Mouse (Mus musculus): ENCODE results near the gene Cbln4. TPM values are rescaled to one million over a fixed set of nuclear protein-coding genes. Genes with fewer than 3 reads are reported as not detected.

Cbln4 gene
- polyA plus RNA-seq, 1 experiment: not detected

GRCm38 (mm10) chr2:172042125-172042524 lies 1.1 kb downstream of the Cbln4 start:
- Histone ChIP-seq H3K27ac (ENCODE audit: control insufficient read depth, insufficient read depth, low read depth, low read length, poor library complexity) (no peak overlapping the region), H3K4me3 (replicated peaks; ENCODE audit: control insufficient read depth, low read depth, low read length) (no peak overlapping the region), H3K4me1 (ENCODE audit: control insufficient read depth, insufficient read depth, low read length) (no peaks in the 10 kb centered on the region)
- 4% methylated on average over 34 of the region's 34 CpGs for WGBS
- TF ChIP-seq CTCF (IDR thresholded peaks at IDR 0.05; ENCODE audit: control insufficient read depth, insufficient read depth, low read length) (no peak), POLR2A (IDR thresholded peaks at IDR 0.05; ENCODE audit: borderline replicate concordance, control insufficient read depth, low read depth, low read length) (no peak)

DNA sequence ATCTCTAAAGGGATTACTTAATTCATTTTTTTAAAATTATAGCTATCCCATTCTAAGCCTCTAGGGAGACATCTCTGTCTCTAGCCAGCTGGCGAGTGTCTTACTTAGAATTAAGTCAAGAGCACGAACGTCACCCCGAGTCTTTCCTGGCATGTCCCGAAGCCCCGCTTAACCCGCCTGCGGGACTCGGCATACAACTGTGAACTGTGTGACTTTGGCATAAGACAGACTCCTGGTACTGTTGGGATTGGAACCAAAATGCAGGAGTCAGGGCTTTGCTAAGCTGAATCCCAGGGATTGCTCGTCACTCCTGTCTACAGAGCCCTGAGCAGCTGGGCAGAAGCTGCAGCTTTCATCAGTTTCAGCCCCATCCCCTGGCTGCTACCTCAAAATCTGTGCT lies 2.4 kb downstream of the Cbln4 start:
- TF ChIP-seq POLR2A (IDR thresholded peaks at IDR 0.05; ENCODE audit: borderline replicate concordance, control insufficient read depth, low read depth, low read length) (no peak), CTCF (IDR thresholded peaks at IDR 0.05; ENCODE audit: control insufficient read depth, insufficient read depth, low read length) (no peak)
- Histone ChIP-seq H3K4me1 (ENCODE audit: control insufficient read depth, insufficient read depth, low read length) (no peaks in the 10 kb centered on the region), H3K27ac (ENCODE audit: control insufficient read depth, insufficient read depth, low read depth, low read length, poor library complexity) (no peak overlapping the region), H3K4me3 (replicated peaks; ENCODE audit: control insufficient read depth, low read depth, low read length) (no peak overlapping the region)
- 64% methylated on average over 10 of the region's 10 CpGs for WGBS

- 88% methylated on average over 5 of the region's 5 CpGs for WGBS
- TF ChIP-seq CTCF (IDR thresholded peaks at IDR 0.05; ENCODE audit: control insufficient read depth, insufficient read depth, low read length) (no peak), POLR2A (IDR thresholded peaks at IDR 0.05; ENCODE audit: borderline replicate concordance, control insufficient read depth, low read depth, low read length) (no peak)
- Histone ChIP-seq H3K4me1 (ENCODE audit: control insufficient read depth, insufficient read depth, low read length) (no peaks in the 10 kb centered on the region), H3K4me3 (replicated peaks; ENCODE audit: control insufficient read depth, low read depth, low read length) (no peak overlapping the region), H3K27ac (ENCODE audit: control insufficient read depth, insufficient read depth, low read depth, low read length, poor library complexity) (no peak overlapping the region)
Observed at GRCm38 (mm10) chr2:172039601-172040000, 3.7 kb downstream of the Cbln4 start.

DNA sequence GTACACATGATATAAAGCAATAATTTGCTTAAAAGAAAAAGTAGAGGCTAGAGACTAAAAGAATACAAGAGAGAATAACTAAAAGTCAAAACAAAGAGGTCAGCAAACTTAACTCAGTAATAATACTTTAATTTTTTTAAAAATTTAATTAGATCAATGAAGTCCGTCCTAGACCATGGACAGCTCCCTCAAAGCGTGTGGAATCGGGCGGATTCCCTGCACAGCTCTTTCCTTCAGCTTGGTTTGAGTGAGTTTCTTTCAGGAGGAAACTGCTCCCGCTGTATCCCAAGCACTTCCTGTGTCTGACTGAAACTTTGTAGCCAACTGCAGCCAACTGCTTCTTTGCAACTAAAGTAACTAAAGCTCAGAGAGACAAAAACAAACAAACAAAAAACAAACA lies 9.0 kb downstream of the Cbln4 start:
- 24% methylated on average over 5 of the region's 5 CpGs for WGBS
- no peaks in the 10 kb centered on the region for H3K4me1 ChIP-seq (ENCODE audit: control insufficient read depth, insufficient read depth, low read length)
- TF ChIP-seq CTCF (IDR thresholded peaks at IDR 0.05; ENCODE audit: control insufficient read depth, insufficient read depth, low read length) (no peak), POLR2A (IDR thresholded peaks at IDR 0.05; ENCODE audit: borderline replicate concordance, control insufficient read depth, low read depth, low read length) (no peak)
- H3K27ac ChIP-seq (ENCODE audit: control insufficient read depth, insufficient read depth, low read depth, low read length, poor library complexity): no peak overlapping the region
- no peak overlapping the region for H3K4me3 ChIP-seq (replicated peaks; ENCODE audit: control insufficient read depth, low read depth, low read length)

- no peak for TF ChIP-seq POLR2A (IDR thresholded peaks at IDR 0.05; ENCODE audit: borderline replicate concordance, control insufficient read depth, low read depth, low read length)
- TF ChIP-seq CTCF (IDR thresholded peaks at IDR 0.05; ENCODE audit: control insufficient read depth, insufficient read depth, low read length): no peak
- 69% methylated on average over 12 of the region's 12 CpGs for WGBS
- no peaks in the 10 kb centered on the region for H3K4me1 ChIP-seq (ENCODE audit: control insufficient read depth, insufficient read depth, low read length)
- H3K27ac ChIP-seq (ENCODE audit: control insufficient read depth, insufficient read depth, low read depth, low read length, poor library complexity): no peak overlapping the region
- no peak overlapping the region for H3K4me3 ChIP-seq (replicated peaks; ENCODE audit: control insufficient read depth, low read depth, low read length)
Observed at GRCm38 (mm10) chr2:172025459-172026130, 17.7 kb downstream of the Cbln4 start.

- TF ChIP-seq CTCF (IDR thresholded peaks at IDR 0.05; ENCODE audit: control insufficient read depth, insufficient read depth, low read length) (no peak), POLR2A (IDR thresholded peaks at IDR 0.05; ENCODE audit: borderline replicate concordance, control insufficient read depth, low read depth, low read length) (no peak)
- Histone ChIP-seq H3K4me3 (replicated peaks; ENCODE audit: control insufficient read depth, low read depth, low read length) (no peak overlapping the region), H3K27ac (ENCODE audit: control insufficient read depth, insufficient read depth, low read depth, low read length, poor library complexity) (no peak overlapping the region), H3K4me1 (ENCODE audit: control insufficient read depth, insufficient read depth, low read length) (no peaks in the 10 kb centered on the region)
- WGBS: 88% methylated on average over 10 of the region's 10 CpGs
Observed at GRCm38 (mm10) chr2:172006726-172007125, 36.5 kb downstream of the Cbln4 start.

DNA sequence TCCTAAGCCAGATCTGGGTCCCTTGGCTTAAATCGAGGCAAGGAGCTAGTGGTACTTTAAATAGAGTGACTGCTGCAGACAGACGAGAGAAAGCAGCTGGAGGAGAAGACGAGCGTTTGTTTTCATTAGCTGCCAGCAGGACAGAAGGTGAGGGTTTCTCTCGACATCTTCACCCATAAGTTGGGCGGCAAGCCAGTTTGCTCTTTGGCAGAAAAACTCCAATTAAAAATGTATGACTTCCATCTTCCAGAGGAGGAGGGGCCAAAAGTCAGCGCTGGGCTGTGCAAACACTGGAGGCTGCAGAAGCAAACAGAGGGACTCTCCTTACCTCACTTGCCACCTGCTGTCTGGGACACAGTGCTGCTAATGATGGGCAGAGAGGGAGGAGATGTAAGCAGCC lies 37.3 kb downstream of the Cbln4 start:
- no peak for TF ChIP-seq POLR2A (IDR thresholded peaks at IDR 0.05; ENCODE audit: borderline replicate concordance, control insufficient read depth, low read depth, low read length)
- no peak for TF ChIP-seq CTCF (IDR thresholded peaks at IDR 0.05; ENCODE audit: control insufficient read depth, insufficient read depth, low read length)
- no peak overlapping the region for H3K4me3 ChIP-seq (replicated peaks; ENCODE audit: control insufficient read depth, low read depth, low read length)
- WGBS: 59% methylated on average over 7 of the region's 7 CpGs
- H3K4me1 ChIP-seq (ENCODE audit: control insufficient read depth, insufficient read depth, low read length): no peaks in the 10 kb centered on the region
- H3K27ac ChIP-seq (ENCODE audit: control insufficient read depth, insufficient read depth, low read depth, low read length, poor library complexity): no peak overlapping the region

- WGBS: 75% methylated on average over 21 of the region's 21 CpGs
- Histone ChIP-seq H3K4me1 (ENCODE audit: control insufficient read depth, insufficient read depth, low read length) (no peaks in the 10 kb centered on the region), H3K4me3 (replicated peaks; ENCODE audit: control insufficient read depth, low read depth, low read length) (no peak overlapping the region), H3K27ac (ENCODE audit: control insufficient read depth, insufficient read depth, low read depth, low read length, poor library complexity) (no peak overlapping the region)
- TF ChIP-seq CTCF (IDR thresholded peaks at IDR 0.05; ENCODE audit: control insufficient read depth, insufficient read depth, low read length) (no peak), POLR2A (IDR thresholded peaks at IDR 0.05; ENCODE audit: borderline replicate concordance, control insufficient read depth, low read depth, low read length) (no peak)
Observed at GRCm38 (mm10) chr2:172004029-172004984, 39.0 kb downstream of the Cbln4 start.

Measured in bone marrow, adult 2 months (tissue).